Mouse (Mus musculus) liver, postnatal 0 days (tissue): ENCODE results near the gene Itpk1. TPM values are rescaled to one million over a fixed set of nuclear protein-coding genes. Genes with fewer than 3 reads are reported as not detected.

ENCODE experiments used
- ATAC-seq: fragments of 200-750 bp; cut with Nextera tagmentation; 2 replicates; pipeline ENCODE4 v1.8.0; 2017; ENCODE audit warnings: mild to moderate bottlenecking, moderate library complexity
- DNase-seq: peaks from one replicate; pipeline ENCODE4 v3.0.0-alpha.2; 2016
- H3K27ac ChIP-seq: fragments of 300-500 bp; sonication (generic); 2 replicates; pipeline ENCODE4 v1.5.1; 2014; ENCODE audit warnings: antibody characterized with exemption, moderate library complexity, mild to moderate bottlenecking, low read depth
- H3K27me3 ChIP-seq: fragments of 300-500 bp; sonication (generic); 2 replicates; pipeline ENCODE4 v1.6.1; 2014; ENCODE audit warnings: low read length, control low read depth, mixed read lengths; ENCODE audit not compliant: insufficient read depth
- H3K36me3 ChIP-seq: fragments of 300-500 bp; sonication (generic); replicated peaks from 2 replicates; pipeline ENCODE4 v1.6.1; 2014; ENCODE audit warnings: mild to moderate bottlenecking, control low read depth, low read length, moderate library complexity, mixed read lengths; ENCODE audit not compliant: insufficient read depth
- H3K4me1 ChIP-seq: fragments of 300-500 bp; sonication (generic); 2 replicates; pipeline ENCODE4 v1.6.1; 2014; ENCODE audit warnings: antibody characterized with exemption, mild to moderate bottlenecking, control low read depth; ENCODE audit not compliant: insufficient read depth
- H3K4me2 ChIP-seq: fragments of 300-500 bp; sonication (generic); 2 replicates; pipeline ENCODE4 v1.6.1; 2014; ENCODE audit warnings: low read depth, mild to moderate bottlenecking, low read length, moderate library complexity, mixed read lengths
- H3K4me3 ChIP-seq: fragments of 300-500 bp; sonication (generic); 2 replicates; pipeline ENCODE4 v1.5.1; 2014; ENCODE audit warnings: low read depth, low read length
- H3K9ac ChIP-seq: fragments of 300-500 bp; sonication (generic); replicated peaks from 2 replicates; pipeline ENCODE4 v1.6.1; 2014; ENCODE audit warnings: mild to moderate bottlenecking, moderate library complexity
- H3K9me3 ChIP-seq: fragments of 300-500 bp; sonication (generic); 2 replicates; pipeline ENCODE4 v1.6.1; 2016; ENCODE audit warnings: mild to moderate bottlenecking, control low read depth, low read length, mixed read lengths
- CTCF ChIP-seq: sonication (generic); IDR thresholded peaks from 2 replicates; pipeline ENCODE4 v1.5.1; 2016; ENCODE audit warnings: antibody characterized with exemption, low read depth
- EP300 ChIP-seq: IDR thresholded peaks from 2 replicates; pipeline ENCODE4 v1.6.1; 2016; ENCODE audit warnings: antibody characterized with exemption, low read depth, mild to moderate bottlenecking
- WGBS: fragments of 180-500 bp; shearing (Covaris S2); extraction: QIAGEN DNeasy Blood & Tissue Kit; methylation state at CpG from one replicate; pipeline ENCODE4 v1.1.7; 2014; ENCODE audit not compliant: insufficient replicate concordance; 5-methylcytosine and 5-hydroxymethylcytosine counted together
- polyA plus RNA-seq: library from polyadenylated mRNA; unstranded; fragments of >200 nt; fragmentation: Nextera tagmentation; extraction: Ambion mirVana; gene quantifications from 2 replicates; pipeline ENCODE4 v1.2.1, GENCODE M21; 2015

The Itpk1 gene
- polyA plus RNA-seq, 1 experiment from 2014 or later: 3.6 TPM

DNA sequence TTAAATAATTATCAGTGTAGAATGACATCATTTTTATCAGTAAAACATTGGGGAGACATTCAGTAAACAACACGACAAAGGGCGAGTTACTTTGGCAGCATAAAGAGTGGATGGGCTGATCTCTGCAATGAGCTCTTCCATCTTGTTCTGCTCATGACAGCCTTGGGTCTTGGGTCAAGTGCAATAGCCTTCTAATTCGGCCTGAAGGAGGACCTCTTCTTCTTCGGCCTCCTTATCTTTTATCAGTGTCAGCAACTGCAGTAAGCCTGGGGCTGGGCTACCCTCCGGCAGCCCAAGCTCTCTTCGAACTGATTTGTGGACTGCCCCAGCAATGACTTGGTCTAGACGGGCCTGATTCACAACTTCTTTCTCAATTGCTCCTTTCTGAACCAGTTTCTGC, 37.3 kb upstream of the Itpk1 start:
- Histone ChIP-seq H3K27ac (no peak overlapping the region), H3K4me3 (no peak overlapping the region), H3K36me3 (no peaks in the 10 kb centered on the region), H3K9ac (no peak overlapping the region), H3K4me2 (no peak overlapping the region), H3K4me1 (peaks cover 19% of the 10 kb centered on the region), H3K9me3 (no peaks in the 10 kb centered on the region), H3K27me3 (no peaks in the 10 kb centered on the region)
- no peak for DNase-seq
- no peak for ATAC-seq
- TF ChIP-seq CTCF: no peak
- TF ChIP-seq EP300: no peak
- 69% methylated on average over 7 of the region's 7 CpGs for WGBS

DNA sequence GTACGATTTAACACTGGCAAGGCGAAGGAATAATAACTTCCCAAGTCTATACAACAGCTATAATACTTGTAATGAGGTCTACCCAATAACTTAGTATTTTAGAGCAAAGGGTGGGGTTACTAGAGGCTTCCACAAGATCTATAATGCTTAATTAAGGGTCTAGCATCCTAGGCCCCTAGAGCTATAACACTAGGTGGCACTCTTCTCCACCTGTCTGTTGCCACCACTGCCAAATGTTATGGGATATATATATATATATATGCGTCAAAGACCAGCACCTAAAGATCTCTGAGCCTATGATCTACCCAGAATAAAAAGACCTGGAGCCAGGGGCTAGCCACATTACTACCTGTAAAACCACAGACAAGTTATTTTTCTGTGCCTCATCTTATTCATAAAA, 35.6 kb upstream of the Itpk1 start:
- DNase-seq (no peak), ATAC-seq (no peak)
- no peak overlapping the region for H3K4me3 ChIP-seq
- TF ChIP-seq EP300: no peak
- TF ChIP-seq CTCF: peak; percentile 67
- no peaks in the 10 kb centered on the region for H3K27me3 ChIP-seq
- H3K9me3 ChIP-seq: no peaks in the 10 kb centered on the region
- no peak overlapping the region for H3K27ac ChIP-seq
- H3K9ac ChIP-seq: no peak overlapping the region
- 61% methylated on average over 3 of the region's 3 CpGs for WGBS
- H3K4me2 ChIP-seq: no peak overlapping the region
- peaks cover 14% of the 10 kb centered on the region for H3K4me1 ChIP-seq
- no peaks in the 10 kb centered on the region for H3K36me3 ChIP-seq

DNA sequence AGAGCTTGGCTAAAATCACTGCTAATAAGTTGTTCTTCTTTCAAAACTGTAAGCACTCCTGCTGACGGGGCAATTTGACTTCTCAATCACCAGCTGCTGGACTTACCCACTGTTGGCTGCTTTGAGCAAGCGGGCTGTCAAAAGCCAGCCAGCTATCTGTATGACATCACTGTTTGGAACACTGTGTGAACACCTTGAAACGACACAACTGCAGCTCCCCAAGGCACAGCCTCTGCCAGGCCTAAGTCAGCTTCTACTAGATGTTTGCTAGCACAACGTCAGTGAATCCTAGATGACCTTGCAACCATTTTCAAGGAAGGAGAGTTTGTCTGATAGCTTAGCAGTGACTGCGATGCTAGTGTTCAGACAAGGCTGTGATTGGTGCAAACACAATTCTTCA, 34.4 kb upstream of the Itpk1 start:
- WGBS: 81% methylated on average over 5 of the region's 5 CpGs
- ATAC-seq: no peak
- Histone ChIP-seq H3K4me2 (no peak overlapping the region), H3K9me3 (no peaks in the 10 kb centered on the region), H3K9ac (no peak overlapping the region), H3K4me3 (no peak overlapping the region), H3K4me1 (peaks cover 8% of the 10 kb centered on the region), H3K27ac (no peak overlapping the region), H3K27me3 (no peaks in the 10 kb centered on the region), H3K36me3 (no peaks in the 10 kb centered on the region)
- TF ChIP-seq EP300 (no peak), CTCF (no peak)
- DNase-seq: no peak

DNA sequence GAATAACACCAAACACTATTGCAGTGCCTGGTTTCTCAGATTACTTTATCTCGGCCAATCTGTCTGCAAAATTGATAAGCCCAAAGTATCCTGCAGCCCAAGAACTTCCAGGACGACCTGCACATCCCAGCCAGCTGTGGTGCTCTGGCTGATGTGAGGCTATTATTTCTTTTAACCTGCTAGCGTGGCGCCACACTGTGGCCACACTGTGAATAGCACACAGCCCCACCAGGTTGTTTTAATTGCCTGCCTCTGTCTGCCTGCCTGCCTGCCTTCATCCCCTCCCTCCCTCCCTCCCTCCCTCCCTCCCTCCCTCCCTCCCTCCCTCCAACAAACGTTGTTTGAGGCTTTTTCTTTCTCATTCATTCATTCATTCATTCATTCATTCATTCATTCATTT, 28.7 kb upstream of the Itpk1 start:
- Histone ChIP-seq H3K9ac (no peak overlapping the region), H3K27me3 (no peaks in the 10 kb centered on the region), H3K27ac (no peak overlapping the region), H3K4me2 (no peak overlapping the region), H3K9me3 (no peaks in the 10 kb centered on the region), H3K4me1 (peaks cover 15% of the 10 kb centered on the region), H3K4me3 (no peak overlapping the region), H3K36me3 (no peaks in the 10 kb centered on the region)
- DNase-seq (peak; percentile 77), ATAC-seq (peak; percentile 13; the same call in 1 of the 2 replicates)
- WGBS: 12% methylated on average over 4 of the region's 5 CpGs
- TF ChIP-seq CTCF (peak; percentile 80), EP300 (no peak)

DNA sequence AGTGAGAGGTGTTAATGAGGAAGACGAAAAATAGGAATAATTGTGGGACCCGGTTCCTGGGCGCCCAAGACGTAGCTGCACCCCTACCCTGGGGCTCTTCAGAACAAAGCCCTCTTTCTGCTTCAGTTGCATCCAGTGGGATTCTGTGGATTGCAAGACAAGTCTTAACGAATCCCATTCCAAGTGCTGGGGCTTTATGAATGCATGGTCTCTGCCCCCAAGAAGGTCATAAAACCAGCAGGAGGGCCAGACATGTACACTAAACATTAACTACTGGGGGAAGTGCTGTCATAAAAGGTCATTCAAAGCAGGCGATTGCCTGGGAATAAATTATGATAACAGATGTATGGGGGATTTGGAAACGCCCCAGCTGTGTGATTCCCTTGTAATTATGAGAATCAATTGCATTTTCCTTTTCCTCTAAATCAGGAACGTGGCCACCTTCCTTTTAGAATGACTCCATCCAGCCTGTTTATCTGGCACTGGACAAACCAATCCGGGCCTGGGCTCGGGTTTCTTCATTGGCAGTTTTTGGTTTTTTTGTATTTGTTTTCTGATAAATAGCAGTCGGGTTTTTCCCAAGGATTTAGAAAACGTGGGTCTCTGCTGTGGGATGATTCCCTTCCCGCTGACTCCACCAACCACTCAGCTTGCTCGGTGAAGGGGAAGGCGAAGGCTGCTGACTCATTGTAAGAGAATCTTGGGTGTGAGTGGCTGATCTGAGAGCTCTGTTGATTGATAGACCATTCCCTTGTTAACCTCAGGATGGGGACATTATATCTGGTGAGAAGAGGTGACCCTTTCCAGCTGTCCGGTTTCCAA, 26.3 kb upstream of the Itpk1 start:
- 44% methylated on average over 16 of the region's 16 CpGs for WGBS
- Histone ChIP-seq H3K4me3 (no peak overlapping the region), H3K9ac (no peak overlapping the region), H3K27ac (no peak overlapping the region), H3K4me2 (peak overlapping the region; percentile 48), H3K36me3 (no peaks in the 10 kb centered on the region), H3K27me3 (no peaks in the 10 kb centered on the region), H3K4me1 (peaks cover 15% of the 10 kb centered on the region), H3K9me3 (no peaks in the 10 kb centered on the region)
- 0 out of 2 replicates have a peak, but pooled peaks have one; percentile 7 for ATAC-seq
- no peak for DNase-seq
- TF ChIP-seq EP300 (no peak), CTCF (no peak)

DNA sequence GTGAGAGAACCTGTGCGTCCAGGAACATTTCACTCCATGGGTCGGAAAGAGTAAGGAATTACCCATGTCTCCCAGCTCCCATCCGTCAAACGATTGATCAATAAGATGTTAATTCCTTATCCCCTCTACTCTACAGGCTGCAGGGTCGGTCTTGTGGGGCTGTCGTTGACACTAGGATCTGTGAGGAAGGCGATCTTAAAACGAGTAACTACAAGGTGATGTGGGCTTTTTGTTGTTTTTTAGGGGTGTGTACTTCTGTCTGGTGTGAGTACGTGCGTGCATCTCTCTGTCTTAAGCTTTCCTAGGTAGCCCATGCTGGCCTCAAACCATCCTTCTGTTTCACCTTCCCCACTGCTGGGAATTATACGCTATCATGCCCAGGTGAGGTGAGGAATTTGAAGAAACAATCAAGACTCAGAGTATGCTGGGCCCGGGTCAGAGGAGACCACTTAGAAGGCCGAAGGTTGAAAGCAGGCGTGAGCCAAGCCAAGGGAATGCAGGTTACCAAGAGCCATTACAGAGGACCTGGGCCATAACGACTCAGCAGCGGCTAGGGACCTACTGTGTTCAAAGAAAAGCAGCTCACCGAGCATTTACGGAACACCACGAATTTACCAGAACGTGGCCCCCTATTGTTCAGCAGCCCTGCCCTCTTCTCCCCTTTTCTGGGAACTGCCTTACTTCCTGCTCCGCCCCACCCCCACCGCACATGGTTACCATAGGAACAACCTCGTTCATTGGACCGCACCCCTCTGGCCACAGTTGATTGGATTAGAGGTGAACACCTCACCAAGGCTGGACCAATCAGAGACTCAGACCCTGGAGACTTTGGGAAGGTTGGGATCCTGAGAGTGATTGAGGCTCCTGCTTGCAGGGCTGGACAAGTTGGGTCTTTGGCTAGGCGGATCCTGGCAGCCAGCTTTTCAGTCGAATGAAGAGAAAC, 25.4 kb upstream of the Itpk1 start:
- H3K27ac ChIP-seq: no peak overlapping the region
- H3K4me2 ChIP-seq: peak overlapping the region; percentile 48
- H3K9me3 ChIP-seq: no peaks in the 10 kb centered on the region
- no peaks in the 10 kb centered on the region for H3K36me3 ChIP-seq
- peak; percentile 87 for ATAC-seq
- peaks cover 15% of the 10 kb centered on the region for H3K4me1 ChIP-seq
- H3K4me3 ChIP-seq: no peak overlapping the region
- H3K9ac ChIP-seq: no peak overlapping the region
- no peak for TF ChIP-seq EP300
- no peak for TF ChIP-seq CTCF
- H3K27me3 ChIP-seq: no peaks in the 10 kb centered on the region
- peak; percentile 69 for DNase-seq
- 39% methylated on average over 26 of the region's 26 CpGs for WGBS
